Mouse (Mus musculus) mouse trophoblast stem cell (cell line): Measurements from ENCODE around the gene Zfp467.

Experiments
- in situ Hi-C, 2 experiments: fragments of 300-500 bp; cut with MseI, MboI; formaldehyde crosslinking; loops; 2 replicates in 1 of 2; 3 replicates in 1 of 2; pipeline ENCODE4 v1.15.1; 2025

Zfp467 gene

DNA sequence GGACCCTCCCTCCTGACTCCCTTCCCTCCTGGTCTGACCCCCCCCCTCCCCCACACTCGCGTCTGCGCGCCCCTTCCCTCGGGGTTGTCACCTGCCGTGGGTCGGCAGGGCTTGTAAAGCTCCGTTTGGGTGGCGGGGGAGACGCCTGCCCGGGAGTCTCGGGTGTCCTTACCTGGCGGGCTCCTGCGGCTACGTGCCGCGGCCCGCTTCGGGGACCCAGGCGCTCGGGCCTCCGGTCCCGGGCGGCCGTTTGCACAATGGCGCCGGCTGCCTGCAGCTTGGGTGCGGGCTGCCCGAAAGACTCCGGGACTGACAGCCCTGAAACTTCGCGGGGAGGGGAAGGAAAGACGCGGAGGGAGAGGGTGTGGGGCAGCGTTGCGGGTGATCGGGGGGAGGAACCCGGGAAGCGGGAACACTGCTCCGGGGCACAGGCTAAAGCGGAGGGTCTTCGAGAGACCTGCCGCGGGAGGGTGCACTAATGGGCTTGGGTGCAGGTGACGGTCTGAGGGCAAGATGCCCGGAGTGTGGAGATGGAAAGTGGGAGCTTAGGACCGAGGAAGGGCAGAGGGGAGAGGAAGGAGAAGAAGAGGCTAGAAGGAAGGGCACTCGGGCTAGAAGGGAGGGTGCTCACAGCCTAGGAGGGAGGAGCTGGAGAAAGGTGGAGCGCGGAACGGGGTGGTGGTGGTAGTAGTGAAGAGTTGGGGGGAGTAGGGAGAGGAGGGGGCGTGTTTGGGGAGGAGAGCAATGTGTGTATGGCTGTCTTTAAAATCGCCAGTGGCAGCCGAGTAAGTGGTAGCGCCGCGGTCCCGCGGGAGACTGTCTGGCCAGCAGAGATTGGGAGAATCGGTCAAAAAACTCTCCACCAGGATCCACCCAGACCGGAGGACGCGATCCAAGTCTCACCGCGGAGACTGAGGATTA lies at the start of gene Zfp467:
Zfp467 (minus strand) TSS at position 645 of the 921 bp plus-strand sequence.
- in situ Hi-C loops: no loop called here

DNA sequence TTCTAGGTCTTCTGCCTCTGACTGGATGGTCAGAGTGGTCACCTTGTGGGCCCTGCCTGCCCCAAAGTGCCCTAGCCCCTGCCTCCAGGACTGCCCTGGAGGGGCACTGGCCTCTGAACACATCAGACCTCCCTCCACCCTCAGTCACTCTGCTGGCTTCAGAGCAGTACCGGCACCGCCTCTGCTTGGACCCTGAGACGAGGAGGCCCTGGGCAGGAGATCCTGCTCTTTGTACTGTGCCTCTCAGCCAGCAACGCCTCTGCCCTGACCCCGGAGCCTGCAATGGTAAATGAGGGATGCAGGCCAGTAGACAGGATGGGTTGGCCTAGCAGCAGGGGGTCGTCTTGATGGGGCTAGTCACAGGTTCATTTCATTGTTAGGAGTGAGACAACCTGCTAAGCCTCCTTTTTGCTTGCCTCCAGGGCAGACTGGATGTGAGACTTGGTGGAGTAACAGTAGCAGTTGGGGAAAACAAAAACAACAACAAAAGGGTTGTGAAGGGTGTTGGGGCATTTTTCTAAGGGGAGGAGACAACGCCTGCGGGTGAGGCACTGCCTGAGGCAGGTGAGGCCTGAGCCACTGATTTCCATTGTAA lies 47.6 kb upstream of the Zfp467 start:
- in situ Hi-C loops: no loop called here

DNA sequence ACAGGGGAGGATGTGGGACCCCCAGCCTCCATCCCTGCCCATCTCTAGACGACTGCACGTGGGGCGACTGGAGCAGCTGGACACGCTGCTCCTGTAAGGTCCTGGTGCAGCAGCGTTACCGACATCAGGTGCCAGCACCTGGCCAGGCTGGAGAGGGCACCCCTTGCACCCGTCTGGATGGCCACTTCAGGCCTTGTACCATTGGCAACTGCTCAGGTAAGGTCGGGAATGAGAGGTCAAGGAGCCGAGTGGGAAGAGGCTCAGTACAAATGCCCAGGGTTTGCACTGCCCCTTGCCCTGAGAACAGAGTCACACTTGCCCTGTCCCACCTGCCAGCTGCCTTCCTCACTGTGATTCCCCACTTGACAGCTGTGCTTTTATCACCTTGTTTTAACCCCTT lies 45.7 kb upstream of the Zfp467 start:
- in situ Hi-C loops: no loop called here

DNA sequence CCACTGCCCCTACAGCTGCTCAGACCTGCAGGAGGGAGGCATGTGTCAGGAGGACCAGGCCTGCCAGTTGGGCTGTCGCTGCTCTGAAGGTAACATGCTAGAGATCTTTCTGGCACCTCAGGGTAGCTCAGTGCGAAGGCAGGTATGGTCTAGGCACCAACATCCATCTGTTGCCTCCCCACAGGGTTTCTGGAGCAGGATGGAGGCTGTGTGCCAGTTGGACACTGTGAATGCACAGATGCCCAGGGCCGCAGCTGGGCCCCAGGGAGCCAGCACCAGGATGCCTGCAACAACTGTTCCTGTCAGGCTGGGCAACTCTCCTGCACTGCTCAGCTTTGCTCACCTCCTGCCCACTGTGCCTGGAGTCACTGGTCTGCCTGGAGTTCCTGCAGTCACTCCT lies 44.1 kb upstream of the Zfp467 start:
- in situ Hi-C loops: no loop called here

DNA sequence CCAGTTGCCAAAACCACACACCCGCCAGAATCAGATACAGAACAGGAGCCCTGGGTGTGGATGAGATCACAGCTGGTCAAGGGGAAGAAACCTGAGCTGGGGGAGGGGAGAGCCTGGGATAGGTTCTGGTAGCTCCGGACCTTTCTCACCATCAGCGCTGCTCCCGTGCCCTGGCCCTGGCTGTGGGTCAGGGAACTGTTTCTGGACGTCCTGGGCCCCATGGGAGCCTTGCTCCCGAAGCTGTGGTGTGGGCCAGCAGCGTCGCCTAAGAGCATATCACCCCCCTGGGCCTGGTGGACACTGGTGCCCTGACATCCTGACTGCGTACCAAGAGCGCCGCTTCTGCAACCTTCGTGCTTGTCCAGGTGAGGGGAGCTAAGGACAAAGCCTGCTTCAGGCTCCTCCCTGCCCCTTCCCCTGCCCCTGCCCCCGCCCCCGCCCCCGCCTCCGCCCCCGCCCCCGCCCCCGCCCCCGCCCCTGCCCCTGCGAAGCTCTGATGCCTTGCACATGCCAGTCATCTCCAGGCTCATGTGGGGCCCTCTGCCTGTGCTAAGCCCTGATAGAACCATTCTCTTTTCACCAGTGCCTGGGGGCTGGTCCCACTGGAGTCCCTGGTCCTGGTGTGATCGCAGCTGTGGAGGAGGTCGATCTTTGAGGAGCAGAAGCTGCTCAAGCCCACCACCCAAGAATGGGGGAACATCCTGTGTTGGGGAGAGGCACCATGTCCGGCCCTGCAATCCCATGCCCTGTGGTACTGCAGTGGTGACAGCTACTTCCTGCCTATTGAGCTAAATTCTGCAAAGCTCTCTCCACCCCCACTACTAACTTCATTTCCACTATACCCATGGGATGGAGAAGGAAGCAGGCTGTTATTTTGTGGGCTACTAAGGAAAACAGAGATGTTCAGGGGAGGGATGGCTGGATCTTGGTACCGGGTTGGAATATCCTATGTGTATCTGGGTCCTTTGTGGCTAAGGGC lies 42.4 kb upstream of the Zfp467 start:
- in situ Hi-C loops: no loop called here

DNA sequence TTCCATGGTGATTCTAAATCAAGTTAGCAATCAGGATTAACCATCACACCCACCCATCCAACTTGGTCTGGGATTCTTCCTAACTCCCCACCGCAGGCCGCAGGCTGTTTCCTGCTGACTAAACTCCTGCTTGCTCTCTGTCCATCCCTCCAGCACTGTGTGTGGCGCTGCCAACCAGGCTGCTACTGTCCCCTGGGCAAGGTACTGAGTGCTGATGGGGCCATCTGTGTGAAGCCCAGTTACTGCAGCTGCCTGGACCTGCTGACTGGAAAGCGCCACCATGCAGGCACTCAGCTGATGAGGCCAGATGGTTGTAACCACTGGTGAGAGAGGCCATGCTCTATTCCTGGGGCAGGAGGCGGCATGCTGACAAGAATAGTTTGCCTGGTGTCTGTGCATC lies 36.9 kb upstream of the Zfp467 start:
- in situ Hi-C loops: no loop called here

DNA sequence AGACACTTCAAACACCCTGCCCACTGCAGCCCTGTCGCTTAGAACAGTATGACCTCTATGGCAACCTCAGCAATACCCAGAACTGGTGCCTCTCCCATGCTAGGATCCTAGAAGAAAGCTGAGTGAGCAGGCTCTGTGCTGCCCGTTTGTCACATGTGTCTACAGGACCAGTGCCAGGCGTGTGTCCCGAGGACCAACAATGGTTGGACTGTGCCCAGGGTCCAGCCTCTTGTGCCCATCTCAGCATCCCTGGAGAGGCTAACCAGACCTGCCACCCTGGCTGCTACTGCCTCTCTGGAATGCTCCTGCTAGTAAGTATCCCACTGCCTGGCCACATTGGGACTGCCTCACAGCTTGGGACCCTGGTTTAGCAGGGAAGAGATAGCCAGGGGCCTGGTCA lies 32.8 kb upstream of the Zfp467 start:
- in situ Hi-C loops: no loop called here

DNA sequence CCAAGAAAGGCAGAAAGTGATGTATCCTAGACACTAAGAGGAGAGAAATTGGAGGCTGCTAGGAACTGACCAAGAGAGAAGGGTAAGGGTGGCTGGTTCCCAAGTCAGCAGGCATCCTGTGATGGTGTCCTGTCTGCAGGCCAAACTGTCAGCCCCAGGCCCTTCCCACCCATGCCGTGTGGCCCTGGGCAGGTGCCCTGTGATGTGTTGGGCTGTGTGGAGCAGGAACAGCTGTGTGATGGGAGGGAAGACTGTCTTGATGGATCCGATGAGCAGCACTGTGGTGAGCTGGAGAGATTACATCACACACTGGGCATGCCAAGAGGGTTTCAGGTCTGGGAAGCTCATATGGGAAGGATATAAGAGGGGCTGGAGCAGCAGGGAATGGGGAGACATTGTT lies 25.1 kb upstream of the Zfp467 start:
- in situ Hi-C loops: no loop called here

DNA sequence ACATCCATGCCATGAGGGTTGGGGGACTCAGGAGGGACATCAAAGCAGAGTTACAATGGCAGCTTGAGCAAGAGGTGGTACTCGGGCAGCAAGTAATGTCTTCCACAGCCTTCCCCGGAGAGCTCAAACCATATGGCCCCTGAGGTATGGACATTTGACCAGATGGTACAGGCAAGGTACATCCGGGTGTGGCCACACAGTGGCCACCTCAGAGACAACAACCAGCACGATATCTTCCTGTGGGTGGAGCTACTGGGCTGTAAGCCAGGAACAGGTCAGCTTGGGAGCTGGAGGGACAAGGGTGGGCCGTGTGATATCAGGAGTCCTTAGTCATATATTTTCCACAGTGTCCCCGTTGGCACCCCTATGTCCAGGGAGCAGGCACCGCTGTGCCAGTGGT lies 21.9 kb upstream of the Zfp467 start:
- in situ Hi-C loops: no loop called here

DNA sequence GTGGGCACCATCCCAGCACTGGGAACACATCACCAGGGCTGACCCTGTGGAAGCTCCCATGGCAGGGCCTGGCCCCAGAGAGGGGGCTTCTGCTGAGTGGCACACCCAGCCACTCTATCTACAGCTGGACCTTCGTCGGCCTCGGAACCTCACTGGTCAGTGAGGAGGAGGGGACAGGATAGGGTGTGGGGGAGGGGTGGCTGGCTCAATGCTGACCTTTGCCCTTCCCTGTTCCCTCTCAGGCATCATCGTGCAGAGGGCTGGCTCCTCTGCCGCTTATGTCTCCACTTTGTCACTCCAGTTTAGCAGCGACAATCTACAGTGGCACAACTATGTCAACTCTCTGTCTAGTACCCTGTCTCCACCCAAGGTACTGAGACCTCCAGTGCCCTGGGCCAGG lies 21.1 kb upstream of the Zfp467 start:
- in situ Hi-C loops: no loop called here

DNA sequence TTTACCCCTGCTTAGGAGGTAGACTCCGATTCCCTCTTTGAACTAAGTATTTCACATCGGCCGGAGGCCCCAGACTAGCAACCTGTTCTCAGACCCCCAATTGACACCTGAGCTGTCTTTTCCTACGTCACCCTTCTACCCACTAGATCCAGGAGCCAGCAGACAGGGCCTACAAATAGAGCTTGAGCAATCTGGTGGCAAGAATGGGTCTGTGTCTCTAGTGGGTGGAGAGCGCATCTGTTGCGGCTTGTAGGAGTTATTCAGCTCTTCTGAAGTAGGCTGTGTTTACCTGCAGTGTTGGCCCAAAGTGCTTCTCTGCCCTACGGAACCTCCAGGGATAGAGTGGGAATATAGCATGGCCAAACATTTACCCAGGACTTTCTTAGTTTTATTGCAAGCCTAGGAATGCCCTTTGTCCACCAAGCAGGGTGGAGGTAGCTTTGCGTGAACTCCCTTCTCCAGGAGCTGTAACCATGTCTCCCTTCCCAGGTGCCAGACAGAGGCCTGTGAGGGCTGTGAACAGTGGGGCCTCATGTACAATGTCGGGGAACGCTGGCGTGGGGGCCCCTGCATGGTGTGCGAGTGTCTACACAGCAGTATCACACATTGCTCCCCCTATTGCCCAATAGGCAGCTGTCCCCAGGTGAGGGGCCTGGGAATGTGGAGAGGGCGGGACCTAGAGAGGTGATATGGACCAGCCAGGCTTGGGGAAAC lies 19.5 kb upstream of the Zfp467 start:
- in situ Hi-C loops: no loop called here

DNA sequence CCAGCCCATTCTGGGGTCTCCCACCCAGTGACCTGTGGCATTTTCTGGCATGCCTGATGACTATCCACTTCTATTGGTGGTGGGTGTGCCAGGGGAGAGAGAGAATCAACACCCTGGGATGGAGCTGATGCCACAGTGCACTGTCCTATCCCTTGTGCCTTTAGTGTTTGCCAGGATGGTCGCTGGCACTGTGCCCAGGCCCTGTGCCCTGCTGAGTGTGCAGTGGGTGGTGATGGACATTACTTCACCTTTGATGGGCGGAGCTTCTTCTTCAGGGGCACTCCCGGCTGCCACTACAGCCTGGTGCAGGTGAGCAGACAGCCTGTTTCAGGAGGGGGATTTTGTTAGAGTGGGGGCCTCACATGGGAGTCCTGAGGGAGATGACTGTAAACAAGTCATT lies 7.1 kb upstream of the Zfp467 start:
- in situ Hi-C loops: no loop called here

DNA sequence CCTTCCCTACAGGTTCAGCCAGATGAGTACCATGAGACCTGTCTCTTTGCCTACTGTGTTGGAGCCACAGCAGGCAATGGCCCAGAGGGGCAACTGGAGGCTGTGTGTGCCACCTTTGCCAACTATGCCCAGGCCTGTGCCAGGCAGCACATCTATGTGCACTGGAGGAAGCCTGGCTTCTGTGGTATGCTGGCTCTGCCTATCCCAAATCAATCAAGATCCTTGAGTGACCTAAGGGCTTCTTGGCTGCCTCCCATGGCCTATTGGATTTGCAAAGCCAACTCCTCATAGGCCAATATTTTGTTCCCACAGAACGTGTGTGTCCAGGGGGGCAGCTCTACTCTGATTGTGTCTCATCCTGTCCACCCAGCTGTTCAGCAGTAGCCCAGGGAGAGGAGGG lies 6.5 kb upstream of the Zfp467 start:
- in situ Hi-C loops: no loop called here

DNA sequence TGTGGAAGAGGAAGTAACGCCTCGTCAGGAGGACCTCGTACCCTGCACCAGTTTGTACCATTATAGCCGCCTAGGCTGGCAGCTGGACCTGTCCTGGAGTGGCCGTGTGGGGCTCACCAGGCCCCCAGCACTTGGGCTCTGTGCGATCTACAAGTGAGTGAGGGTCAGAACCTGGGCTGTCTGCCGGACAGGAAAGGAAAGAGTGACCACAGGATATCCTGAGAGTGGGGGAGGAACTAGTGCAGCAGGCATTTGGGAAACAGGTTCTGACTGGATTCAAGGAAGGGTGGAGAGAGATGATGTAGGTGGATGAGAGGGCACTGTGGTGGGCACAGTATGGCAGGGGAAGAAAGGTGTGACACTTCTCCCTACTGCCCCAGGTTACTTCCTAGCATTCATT lies 2.9 kb upstream of the Zfp467 start:
- in situ Hi-C loops: no loop called here

DNA sequence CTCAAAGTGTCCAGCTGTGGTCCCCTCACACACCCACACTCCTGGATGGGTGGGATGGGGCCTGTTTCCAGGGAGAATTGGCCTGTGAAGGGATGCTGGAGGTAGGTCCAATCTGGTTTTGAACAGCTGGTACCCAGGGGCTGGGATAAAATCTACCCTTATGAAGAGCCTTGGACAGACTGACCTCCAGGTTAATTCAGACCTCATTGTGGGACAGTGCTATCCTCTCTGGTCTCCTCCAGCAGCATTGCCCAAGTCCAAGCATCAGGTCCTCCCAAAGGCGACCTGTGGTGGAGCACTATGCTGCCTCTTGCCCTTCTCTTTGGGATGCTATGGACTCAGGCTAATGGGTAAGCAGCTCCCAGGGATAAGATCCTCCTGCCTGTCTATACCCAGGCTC lies 2.3 kb upstream of the Zfp467 start, which contains the start of gene Sspo:
Sspo (plus strand) TSS at position 301 of the 400 bp plus-strand sequence.
- in situ Hi-C loops: no loop called here

DNA sequence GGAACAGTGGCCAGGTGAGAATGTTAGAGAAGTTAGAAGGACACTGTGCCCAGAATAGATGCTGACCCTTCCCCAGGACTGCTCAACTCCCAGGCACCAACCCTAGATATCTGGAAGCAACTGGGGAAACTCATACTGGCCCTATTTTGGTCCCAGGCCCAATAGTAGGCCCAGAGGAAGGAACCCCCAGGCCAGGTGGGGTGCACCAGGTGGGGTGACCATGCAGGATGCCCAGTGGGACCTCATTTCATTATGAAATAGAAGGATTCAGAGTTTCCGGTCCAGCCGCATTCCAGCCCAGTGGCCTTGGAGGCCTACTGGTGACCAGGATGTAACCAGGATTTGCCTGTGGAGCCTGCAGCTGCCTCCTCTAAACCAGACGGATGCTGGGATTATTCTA lies 1.3 kb upstream of the Zfp467 start:
- in situ Hi-C loops: no loop called here

DNA sequence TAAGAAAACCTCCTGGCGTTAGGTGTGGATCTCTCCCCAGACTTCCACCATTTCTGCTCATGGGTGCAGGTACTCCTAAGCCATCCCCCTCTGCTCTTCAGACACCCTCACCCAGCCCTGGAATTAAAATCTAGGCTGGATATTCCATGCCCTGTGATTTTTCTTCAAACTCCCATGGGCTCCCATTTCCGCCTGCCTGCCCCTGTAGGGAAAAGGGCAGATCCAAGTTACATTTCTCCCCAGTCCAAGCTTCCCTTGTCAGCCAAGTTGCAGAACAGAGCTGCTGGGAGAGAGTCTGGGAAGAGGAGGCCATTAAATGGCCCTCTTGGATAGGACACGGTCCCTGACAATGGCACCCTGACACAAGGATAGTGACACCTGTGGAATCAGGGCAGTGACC lies 631 bp upstream of the Zfp467 start:
- in situ Hi-C loops: no loop called here

DNA sequence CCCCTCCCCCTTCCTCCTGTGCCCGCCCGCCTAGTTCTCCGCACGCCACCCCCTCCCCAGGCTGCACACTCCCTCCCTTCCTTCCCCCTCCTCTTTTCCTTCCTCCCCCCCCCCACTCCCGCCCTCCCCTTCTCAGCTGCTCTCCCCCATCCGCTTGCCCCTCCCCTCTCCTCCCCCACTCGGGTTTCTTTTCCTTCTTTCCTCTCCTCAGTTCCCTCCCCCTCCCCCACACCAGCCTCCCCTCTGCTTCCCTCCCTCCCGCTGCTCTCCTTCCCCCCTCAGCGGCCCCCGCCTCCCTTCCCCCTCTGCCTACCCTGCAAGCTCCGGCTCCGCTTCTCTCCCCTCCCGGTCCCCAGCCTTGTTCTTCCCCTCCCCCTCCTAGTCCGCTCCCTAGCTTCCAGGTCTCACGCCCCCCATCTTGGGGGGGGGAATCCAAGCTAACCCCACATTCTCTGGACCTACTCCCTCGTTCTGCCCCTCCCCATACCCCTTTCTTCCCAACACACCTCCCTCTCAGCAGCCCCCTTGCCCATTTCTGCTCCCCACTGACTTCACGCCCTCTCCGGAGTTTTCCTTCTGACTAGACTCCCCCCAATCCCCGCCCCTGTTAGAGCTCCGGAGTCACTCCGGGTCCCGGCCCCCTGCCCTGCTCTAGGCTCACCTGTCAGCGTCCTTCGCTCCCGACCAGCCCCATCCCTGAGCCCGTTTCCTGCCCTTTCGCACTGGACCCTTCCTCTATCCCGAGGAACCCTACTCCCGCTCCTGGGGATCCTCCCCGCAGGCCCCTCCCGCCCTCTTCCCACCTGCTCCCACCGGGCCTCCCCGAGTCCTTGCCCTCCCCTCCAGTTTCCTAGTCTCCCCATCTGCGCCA lies 1.1 kb downstream of the Zfp467 start:
- in situ Hi-C loops: no loop called here

DNA sequence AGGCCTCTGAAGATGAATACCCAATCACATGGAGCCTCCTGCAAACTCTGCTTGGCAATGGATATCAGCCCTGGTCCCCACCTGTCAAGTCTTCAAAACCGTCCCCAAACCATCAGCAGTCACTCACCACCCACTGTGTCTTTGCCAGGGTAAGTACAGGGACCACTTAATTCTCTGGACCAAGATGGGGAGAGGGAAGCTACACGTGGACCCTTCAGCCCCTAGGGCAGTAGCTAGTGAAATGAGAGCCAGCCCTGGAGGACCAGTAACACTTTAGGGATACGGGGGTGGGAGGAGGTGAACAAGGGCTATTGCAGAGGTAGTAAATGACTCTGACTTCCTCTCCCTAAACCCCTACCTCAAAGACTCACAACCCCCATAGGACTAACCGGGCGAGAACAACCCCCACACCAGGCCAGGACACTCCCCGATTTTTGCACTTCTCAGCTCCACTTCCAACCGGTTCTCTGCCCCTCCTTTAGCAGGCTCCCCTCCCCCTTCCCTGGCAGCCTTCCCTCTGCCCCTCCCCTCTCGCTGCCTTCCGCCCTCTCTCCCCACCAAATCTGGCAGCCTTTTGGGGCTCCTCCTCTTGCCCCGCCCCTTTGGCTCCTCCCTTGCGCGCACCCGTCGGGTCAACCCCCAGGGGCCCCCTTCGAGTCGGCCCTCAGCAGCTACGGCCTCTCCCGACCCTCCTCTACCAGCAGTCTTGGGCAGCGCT lies 1.9 kb downstream of the Zfp467 start:
- in situ Hi-C loops: no loop called here
